Mouse (Mus musculus) intestine, embryonic 14.5 days (tissue): ENCODE measurements around the gene Gm5862. TPM values are rescaled to one million over a fixed set of nuclear protein-coding genes. Genes with fewer than 3 reads are reported as not detected.
"Not testable (repeated sequence)": the region's sequence is repeated elsewhere in the genome, so short reads cannot be mapped to it uniquely, and the experiment has no call there.

Source experiments
- ATAC-seq: fragments of 200-750 bp; cut with Nextera tagmentation; replicated peaks from 2 replicates; pipeline ENCODE4 v1.8.0; 2017; ENCODE audit warnings: low read depth, moderate number of reproducible peaks, moderate TSS enrichment, moderate library complexity; ENCODE audit not compliant: low FRiP score, low TSS enrichment
- DNase-seq: peaks from one replicate; pipeline ENCODE4 v3.0.0-alpha.2; 2018; ENCODE audit warnings: low spot score
- H3K27ac ChIP-seq: fragments of 300-500 bp; sonication (generic); 2 replicates; pipeline ENCODE4 v1.5.1; 2014; ENCODE audit warnings: low read depth, mild to moderate bottlenecking, control low read depth
- H3K27me3 ChIP-seq: fragments of 300-500 bp; sonication (generic); replicated peaks from 2 replicates; pipeline ENCODE4 v1.6.1; 2014; ENCODE audit warnings: low read length, control low read depth; ENCODE audit not compliant: control insufficient read depth, insufficient read depth
- H3K36me3 ChIP-seq: fragments of 300-500 bp; sonication (generic); 2 replicates; pipeline ENCODE4 v1.6.1; 2014; ENCODE audit warnings: low read length, control low read depth; ENCODE audit not compliant: control insufficient read depth, insufficient read depth
- H3K4me1 ChIP-seq: fragments of 300-500 bp; sonication (generic); replicated peaks from 2 replicates; pipeline ENCODE4 v1.6.1; 2014; ENCODE audit warnings: low read length, control low read depth, mixed read lengths; ENCODE audit not compliant: control insufficient read depth, insufficient read depth
- H3K4me2 ChIP-seq: fragments of 300-500 bp; sonication (generic); 2 replicates; pipeline ENCODE4 v1.6.1; 2014; ENCODE audit warnings: low read length
- H3K4me3 ChIP-seq: fragments of 300-500 bp; sonication (generic); 2 replicates; pipeline ENCODE4 v1.5.1; 2014; ENCODE audit warnings: low read depth, low read length, control low read depth, mixed read lengths
- H3K9ac ChIP-seq: fragments of 300-500 bp; sonication (generic); 2 replicates; pipeline ENCODE4 v1.6.1; 2014; ENCODE audit warnings: mild to moderate bottlenecking, low read length
- H3K9me3 ChIP-seq: fragments of 300-500 bp; sonication (generic); 2 replicates; pipeline ENCODE4 v1.6.1; 2016; ENCODE audit warnings: low read length, control low read depth; ENCODE audit not compliant: control insufficient read depth
- WGBS: fragments of 180-500 bp; shearing (Covaris S2); extraction: QIAGEN DNeasy Blood & Tissue Kit; methylation state at CpG from one replicate; pipeline ENCODE4 v1.1.7; 2014; 5-methylcytosine and 5-hydroxymethylcytosine counted together
- polyA plus RNA-seq: library from polyadenylated mRNA; unstranded; fragments of >200 nt; fragmentation: Nextera tagmentation; extraction: Ambion mirVana; gene quantifications from 2 replicates; pipeline ENCODE4 v1.2.1, GENCODE M21; 2014

The Gm5862 gene
- polyA plus RNA-seq: not detected in 2 replicates

DNA sequence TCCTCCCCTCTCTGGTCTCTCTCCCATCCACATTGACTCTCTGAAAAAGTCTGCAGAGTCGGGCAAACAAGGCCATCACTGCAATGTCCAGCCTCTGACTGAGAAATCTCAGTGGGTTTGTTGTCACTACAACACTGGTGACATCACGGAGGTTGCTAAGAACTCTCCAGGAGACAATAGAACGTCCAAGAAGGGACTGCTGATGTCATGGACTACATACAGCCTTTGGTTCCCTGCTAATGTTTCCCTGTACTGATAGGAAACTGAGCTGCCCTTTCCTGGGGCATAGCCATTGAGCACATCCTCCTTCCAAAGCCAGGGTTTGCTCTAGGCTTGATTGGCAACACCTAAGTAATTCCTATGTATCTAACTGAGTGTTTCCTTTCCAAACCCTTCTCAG, at the start of gene Gm5862:
TSS of gene Gm5862 (minus strand) at position 101 of the 400 bp plus-strand sequence.
- H3K36me3 ChIP-seq, DNase-seq, H3K9ac ChIP-seq, H3K4me2 ChIP-seq, ATAC-seq, H3K27me3 ChIP-seq, H3K27ac ChIP-seq, H3K9me3 ChIP-seq, H3K4me1 ChIP-seq, H3K4me3 ChIP-seq: not testable (repeated sequence)
- no CpG with 5 or more reads among the region's 3 CpGs for WGBS

DNA sequence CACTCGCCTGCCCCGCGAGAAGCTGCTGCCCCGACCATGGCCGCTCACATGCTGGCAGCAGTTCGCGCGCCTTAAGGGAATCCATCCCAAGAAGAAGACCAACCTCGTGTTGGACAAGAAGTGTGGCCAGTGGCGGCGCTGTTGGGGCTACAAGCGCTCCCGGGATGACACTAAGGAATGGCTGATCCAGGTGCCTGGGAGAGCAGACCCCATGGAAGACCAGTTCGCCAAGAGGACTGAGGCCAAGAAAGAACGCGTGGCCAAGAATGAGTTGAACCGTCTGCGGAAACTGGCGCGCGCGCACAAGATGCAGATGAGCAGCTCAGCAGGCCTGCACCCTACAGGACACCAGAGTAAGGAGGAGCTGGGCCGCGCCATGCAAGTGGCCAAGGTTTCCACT, 48.0 kb upstream of the Gm5862 start:
- ATAC-seq: no peak
- Histone ChIP-seq H3K4me1 (no peaks in the 10 kb centered on the region), H3K4me2 (no peak overlapping the region), H3K4me3 (no peak overlapping the region), H3K36me3 (no peaks in the 10 kb centered on the region), H3K9ac (no peak overlapping the region), H3K27me3 (no peaks in the 10 kb centered on the region), H3K9me3 (no peaks in the 10 kb centered on the region), H3K27ac (no peak overlapping the region)
- WGBS: 90% methylated on average over 24 of the region's 24 CpGs
- DNase-seq: no peak

GRCm38 (mm10) chr5:26058481-26058880, 35.8 kb upstream of the Gm5862 start, which contains the start of gene Gm7347:
TSS of gene Gm7347 (minus strand) at chr5:26058581.
- no CpG with 5 or more reads among the region's 2 CpGs for WGBS

GRCm38 (mm10) chr5:26039458-26039857, 16.7 kb upstream of the Gm5862 start, which contains the start of gene Speer4a:
TSS of gene Speer4a (minus strand) at chr5:26039558.
- not testable (repeated sequence) for H3K4me2 ChIP-seq, H3K4me3 ChIP-seq, DNase-seq, H3K36me3 ChIP-seq, H3K27me3 ChIP-seq, ATAC-seq, H3K4me1 ChIP-seq, H3K9ac ChIP-seq, H3K9me3 ChIP-seq, H3K27ac ChIP-seq
- WGBS: 71% methylated on average over 2 of the region's 2 CpGs

More at GRCm38 (mm10) chr5:26058481-26058880, 35.8 kb upstream of the Gm5862 start, which contains the start of gene Gm7347:
- not testable (repeated sequence) for H3K4me1 ChIP-seq, H3K9ac ChIP-seq, H3K4me2 ChIP-seq, H3K4me3 ChIP-seq, H3K9me3 ChIP-seq, H3K27me3 ChIP-seq, H3K36me3 ChIP-seq, ATAC-seq, H3K27ac ChIP-seq, DNase-seq

DNA sequence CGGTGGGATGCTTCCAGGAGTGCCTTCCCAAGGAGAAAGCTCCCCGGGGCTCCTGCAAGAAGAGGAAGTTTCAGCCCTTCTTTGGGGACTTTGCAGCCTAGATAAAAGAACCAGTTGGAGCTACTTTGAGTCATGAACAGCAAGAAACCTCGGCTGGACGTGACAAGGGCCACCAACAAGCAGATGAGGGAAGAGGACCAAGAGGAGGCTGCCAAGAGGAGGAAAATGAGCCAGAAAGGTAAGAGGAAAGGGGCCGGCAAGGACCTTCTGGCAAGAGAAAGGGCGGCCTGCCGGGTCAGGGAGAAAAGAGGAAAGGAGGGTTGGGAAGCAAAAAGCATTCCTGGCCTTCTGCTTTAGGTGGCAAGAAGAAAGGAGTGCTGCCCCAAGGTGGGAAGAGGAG, 15.0 kb downstream of the Gm5862 start:
- H3K4me3 ChIP-seq, H3K27ac ChIP-seq, H3K9me3 ChIP-seq, H3K4me1 ChIP-seq, H3K9ac ChIP-seq, ATAC-seq, H3K27me3 ChIP-seq, H3K4me2 ChIP-seq, H3K36me3 ChIP-seq, DNase-seq: not testable (repeated sequence)
- whole genome bisulfite sequencing: 66% methylated on average over 6 of the region's 7 CpGs

GRCm38 (mm10) chr5:26006937-26007695, 15.6 kb downstream of the Gm5862 start:
- peak; percentile 80 for ATAC-seq
- not testable (repeated sequence) for H3K36me3 ChIP-seq, H3K27ac ChIP-seq, H3K4me1 ChIP-seq, H3K27me3 ChIP-seq, H3K9ac ChIP-seq, H3K9me3 ChIP-seq
- Histone ChIP-seq H3K4me2 (peak overlapping the region; percentile 47), H3K4me3 (peak overlapping the region; percentile 19)
- WGBS: 17% methylated on average over 38 of the region's 45 CpGs
- DNase-seq: peak; percentile 70

GRCm38 (mm10) chr5:26004698-26005097, 18.0 kb downstream of the Gm5862 start, which contains the start of gene Gm1979:
TSS of gene Gm1979 (minus strand) at chr5:26004798.
- DNase-seq, H3K4me1 ChIP-seq, H3K4me3 ChIP-seq, H3K4me2 ChIP-seq, ATAC-seq, H3K9ac ChIP-seq, H3K36me3 ChIP-seq, H3K27me3 ChIP-seq, H3K27ac ChIP-seq, H3K9me3 ChIP-seq: not testable (repeated sequence)
- whole genome bisulfite sequencing: no CpG with 5 or more reads among the region's 2 CpGs

- H3K4me2 ChIP-seq, DNase-seq, H3K9ac ChIP-seq, H3K36me3 ChIP-seq, H3K4me1 ChIP-seq, H3K27ac ChIP-seq, H3K9me3 ChIP-seq, ATAC-seq, H3K27me3 ChIP-seq, H3K4me3 ChIP-seq: not testable (repeated sequence)
- WGBS: no CpG with 5 or more reads among the region's 3 CpGs
Measured at GRCm38 (mm10) chr5:25988550-25988949, 34.2 kb downstream of the Gm5862 start, which contains the start of gene Gm21698. TSS of gene Gm21698 (minus strand) at chr5:25988650.

DNA sequence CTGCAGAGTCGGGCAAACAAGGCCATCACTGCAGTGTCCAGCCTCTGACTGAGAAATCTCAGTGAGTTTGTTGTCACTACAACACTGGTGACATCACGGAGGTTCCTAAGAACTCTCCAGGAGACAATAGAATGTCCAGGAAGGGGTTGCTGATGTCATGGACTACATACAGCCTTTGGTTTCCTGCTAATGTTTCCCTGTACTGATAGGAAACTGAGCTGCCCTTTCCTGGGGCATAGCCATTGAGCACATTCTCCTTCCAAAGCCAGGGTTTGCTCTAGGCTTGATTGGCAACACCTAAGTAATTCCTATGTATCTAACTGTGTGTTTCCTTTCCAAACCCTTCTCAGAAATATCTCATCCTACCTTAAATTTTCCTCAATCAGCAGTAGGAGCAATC, 50.2 kb downstream of the Gm5862 start, which contains the start of gene Gm21680:
TSS of gene Gm21680 (minus strand) at position 101 of the 400 bp plus-strand sequence.
- DNase-seq, H3K27ac ChIP-seq, H3K4me1 ChIP-seq, ATAC-seq, H3K36me3 ChIP-seq, H3K27me3 ChIP-seq, H3K4me3 ChIP-seq, H3K9me3 ChIP-seq, H3K4me2 ChIP-seq, H3K9ac ChIP-seq: not testable (repeated sequence)
- no CpG with 5 or more reads among the region's 2 CpGs for WGBS
